In the genomic region with DNA sequence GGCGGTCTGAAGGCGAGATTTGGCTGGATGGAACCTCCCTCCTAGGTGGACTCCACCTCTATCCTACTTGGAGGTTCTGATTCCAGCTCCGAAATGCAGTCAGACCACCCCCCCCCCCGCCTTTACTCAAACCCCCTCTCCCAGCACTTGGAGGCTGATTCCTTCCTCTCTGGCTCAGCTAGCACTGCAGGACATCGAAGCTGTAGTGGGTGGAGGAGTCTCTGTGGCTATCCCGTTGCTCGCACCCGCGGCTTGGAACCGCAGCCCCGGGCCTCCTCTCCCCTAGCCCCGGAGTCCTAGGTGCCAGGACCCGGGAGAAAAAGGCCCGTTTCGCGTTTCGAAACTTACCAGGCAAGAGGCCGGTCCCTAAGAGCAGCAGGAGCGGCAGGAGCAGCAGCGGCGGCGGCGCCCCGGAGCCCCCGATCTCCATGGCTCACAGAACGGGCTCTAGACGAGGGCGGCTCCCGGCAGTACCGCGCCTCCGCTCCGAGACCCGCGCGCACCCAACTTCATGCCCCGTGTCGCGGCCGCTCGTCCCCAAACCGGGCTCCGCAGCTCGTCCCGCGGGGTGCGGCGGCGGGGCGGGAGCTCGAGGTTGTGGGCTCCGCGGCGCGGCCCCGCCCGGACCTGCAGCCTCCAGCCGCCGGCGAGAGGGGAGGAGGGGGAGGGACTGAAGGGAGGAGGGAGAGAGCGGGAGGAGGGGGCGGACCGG, we compare ENCODE assay signal across 7 mouse cellular contexts. TPM values are rescaled to one million over a fixed set of nuclear protein-coding genes. Genes with fewer than 3 reads are reported as not detected.
DNase-seq lines count a peak whose midpoint lies in the region; ATAC-seq lines count a peak whose summit lies in the region.

No protein-coding gene starts in this region.

- ATAC-seq in frontal cortex, adult (ENCODE audit: low TSS enrichment) = peak; percentile 31; the same call in 1 of the 2 replicates
- peak; percentile 17 for ATAC-seq in neural tube, embryonic 13.5 days (ENCODE audit: low read depth)
- no peak for ATAC-seq in megakaryocyte, adult 5-6 weeks (ENCODE audit: poor library complexity, severe bottlenecking)

- peak overlapping the region; percentile 85 for H3K4me2 ChIP-seq in neural tube, embryonic 13.5 days

- DNase-seq in left cerebral cortex, postnatal 36 days (ENCODE audit: low spot score in 2 of 2) = peak; percentile 21 to 38
- no peak for DNase-seq in left cerebral cortex, adult 11 months (ENCODE audit: low spot score)
- DNase-seq in embryo, embryonic 10 days (ENCODE audit: low spot score) = peak; percentile 45
- DNase-seq in left cerebral cortex, postnatal 4 days = peak; percentile 37

- 2% methylated on average over 53 of the region's 63 CpGs for WGBS in neural tube, embryonic 13.5 days

- intact Hi-C loops in left cerebral cortex, postnatal 36 days (cut with DNase I) = no loop called here
- intact Hi-C loops in left cerebral cortex, postnatal 4 days (cut with DNase I) = no loop called here

- H3K4me3 ChIP-seq in neural tube, embryonic 13.5 days = peak overlapping the region; percentile 74

- no peaks in the 10 kb centered on the region for H3K9me3 ChIP-seq in neural tube, embryonic 13.5 days

- H3K9ac ChIP-seq in neural tube, embryonic 13.5 days = peak overlapping the region; percentile 87

- H3K27ac ChIP-seq in neural tube, embryonic 13.5 days (replicated peaks) = peak overlapping the region; percentile 65

- H3K36me3 ChIP-seq in neural tube, embryonic 13.5 days = peaks cover 17% of the 10 kb centered on the region

- peaks cover 17% of the 10 kb centered on the region for H3K27me3 ChIP-seq in neural tube, embryonic 13.5 days

- peaks cover 63% of the 10 kb centered on the region for H3K4me1 ChIP-seq in neural tube, embryonic 13.5 days (replicated peaks)

RNA-seq across cellular contexts. Expression of gene Chrna4, which starts 4.5 kb away (rescaled TPM):
- total RNA-seq in left cerebral cortex, postnatal 36 days (2021) = 10 to 100 TPM; 36.3 to 45.4 TPM
- total RNA-seq in left cerebral cortex, postnatal 4 days (2021) = 10 to 100 TPM; 26.8 to 33.5 TPM
- polyA plus RNA-seq in neural tube, embryonic 13.5 days (2015; fragmentation: Nextera tagmentation; extraction: Ambion mirVana) = 42.9 and 43.0 TPM in 2 replicates
- not detected in 2 replicates for total RNA-seq in megakaryocyte, adult 5-6 weeks (2015)
- not detected in 2 replicates for total RNA-seq in megakaryocyte, adult 5-6 weeks (2017)

RNA-seq across cellular contexts. Expression of gene Col20a1, which starts 52.5 kb away (rescaled TPM):
- total RNA-seq in left cerebral cortex, postnatal 36 days (2021) = 1 to 10 TPM; 1.3 to 2.1 TPM
- under 1 TPM; 0.50 to 0.87 TPM for total RNA-seq in left cerebral cortex, postnatal 4 days (2021)
- 0.62 and 1.2 TPM in 2 replicates for polyA plus RNA-seq in neural tube, embryonic 13.5 days (2015; fragmentation: Nextera tagmentation; extraction: Ambion mirVana)
- total RNA-seq in megakaryocyte, adult 5-6 weeks (2015) = 0.11 and 0.23 TPM in 2 replicates
- total RNA-seq in megakaryocyte, adult 5-6 weeks (2017) = 0.18 and 0.28 TPM in 2 replicates

Comparison
In these comparisons a context has a peak if more than half of its experiments do, and no peak if none do; other contexts are left out.
1. RNA of gene Chrna4, which starts 4.5 kb away (total RNA-seq): 36.3 to 45.4 TPM in left cerebral cortex, postnatal 36 days and 26.8 to 33.5 TPM in left cerebral cortex, postnatal 4 days; not detected in megakaryocyte, adult 5-6 weeks; every median in the first group is over 10 times any median in the second.